Mouse (Mus musculus) liver, adult 2 months (tissue): ENCODE measurements at regions not wholly inside any gene's neighbourhood (a gene's known extent, or its start where the extent isn't known, plus 50 kb on each side); places are given as distances from the start of the nearest gene placed in this dataset.
A peak's percentile ranks its signal among the peaks of the same experiment; 100 is the strongest.

Experiments used
- DNase-seq: peaks from one replicate; pipeline ENCODE4 v3.0.0-alpha.2; 2011; ENCODE audit warnings: low read depth, low spot score; ENCODE audit errors: extremely low read depth
- H3K27ac ChIP-seq: fragments of 200-500 bp; replicated peaks from 2 replicates; pipeline ENCODE4 v1.5.1; 2012; ENCODE audit warnings: low read depth, mild to moderate bottlenecking, control low read depth, inconsistent platforms, low read length; ENCODE audit not compliant: insufficient read depth
- H3K27me3 ChIP-seq: fragments of 200-500 bp; 2 replicates; pipeline ENCODE4 v1.6.1; 2012; ENCODE audit warnings: mild to moderate bottlenecking, moderate library complexity, low read length, inconsistent platforms; ENCODE audit not compliant: control insufficient read depth, insufficient read depth
- H3K36me3 ChIP-seq: fragments of 200-500 bp; 2 replicates; pipeline ENCODE4 v1.6.1; 2012; ENCODE audit warnings: low read length, inconsistent platforms; ENCODE audit not compliant: control insufficient read depth, insufficient read depth
- H3K4me1 ChIP-seq: fragments of 200-500 bp; 2 replicates; pipeline ENCODE4 v1.6.1; 2011; ENCODE audit warnings: low read length; ENCODE audit not compliant: control insufficient read depth, insufficient read depth
- H3K4me3 ChIP-seq: fragments of 200-500 bp; 2 replicates; pipeline ENCODE4 v1.5.1; 2011; ENCODE audit warnings: low read depth, mild to moderate bottlenecking, control low read depth, low read length, moderate library complexity; ENCODE audit not compliant: insufficient read depth
- H3K79me2 ChIP-seq: fragments of 200-500 bp; 2 replicates; pipeline ENCODE4 v1.6.1; 2012; ENCODE audit warnings: inconsistent platforms, mild to moderate bottlenecking, low read length, moderate library complexity; ENCODE audit not compliant: control insufficient read depth, insufficient read depth
- H3K9ac ChIP-seq: fragments of 200-500 bp; 2 replicates; pipeline ENCODE4 v1.6.1; 2012; ENCODE audit warnings: low read depth, mild to moderate bottlenecking, control low read depth, inconsistent platforms, low read length
- CTCF ChIP-seq: fragments of 200-500 bp; IDR thresholded peaks from 2 replicates; pipeline ENCODE4 v1.5.1; 2011; ENCODE audit warnings: low read depth, low read length, control low read depth
- POLR2A ChIP-seq: fragments of 200-500 bp; IDR thresholded peaks from 2 replicates; pipeline ENCODE4 v1.6.1; 2011; ENCODE audit warnings: low read length, control low read depth; ENCODE audit not compliant: insufficient read depth; ENCODE audit errors: extremely low read depth
- WGBS: fragments of 180-500 bp; shearing (Covaris S2); methylation state at CpG from one replicate; pipeline ENCODE4 v1.1.7; 2018; 5-methylcytosine and 5-hydroxymethylcytosine counted together

DNA sequence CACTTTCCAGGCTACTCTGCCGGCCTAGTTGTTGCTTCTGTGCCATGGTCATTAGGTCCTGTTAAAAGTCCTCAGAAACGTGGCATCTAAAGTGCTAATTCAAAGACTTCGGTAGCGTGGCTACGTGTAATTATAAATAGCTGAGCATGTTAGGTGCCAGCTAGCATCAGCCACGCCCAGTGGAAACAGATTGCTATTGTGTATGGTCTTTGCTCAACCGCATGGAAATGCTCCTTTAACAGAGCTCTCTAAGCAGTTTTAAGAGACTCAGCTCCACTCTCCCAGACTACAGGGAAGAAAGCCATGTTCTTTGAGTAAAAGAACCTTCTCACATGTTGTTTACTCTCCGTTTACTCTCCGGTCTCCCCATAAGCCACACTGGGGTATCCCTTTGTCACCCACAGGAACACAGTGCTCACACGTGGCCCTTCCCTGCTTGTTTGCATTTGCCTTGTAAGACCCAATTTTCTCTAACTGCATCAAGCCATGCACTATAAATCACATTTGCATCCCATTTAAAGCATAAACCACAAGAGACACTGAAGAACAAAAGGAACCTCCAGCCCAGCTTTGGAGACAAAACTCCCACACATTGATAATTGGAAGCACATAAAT is 311.7 kb downstream of the Fgf10 start:
- WGBS: 83% methylated on average over 10 of the region's 10 CpGs
- TF ChIP-seq CTCF (no peak), POLR2A (no peak)

GRCm38 (mm10) chr13:118985285-118985684 is 315.7 kb downstream of the Fgf10 start:
- WGBS: 90% methylated on average over 1 of the region's 1 CpGs
- Histone ChIP-seq H3K27ac (no peak overlapping the region), H3K4me1 (no peaks in the 10 kb centered on the region), H3K27me3 (no peaks in the 10 kb centered on the region), H3K9ac (no peak overlapping the region), H3K79me2 (no peaks in the 10 kb centered on the region), H3K36me3 (no peaks in the 10 kb centered on the region), H3K4me3 (no peak overlapping the region)
- no peak for DNase-seq
- no peak for TF ChIP-seq CTCF
- TF ChIP-seq POLR2A: no peak

More for the DNA sequence above, 311.7 kb downstream of the Fgf10 start:
- Histone ChIP-seq H3K9ac (no peak overlapping the region), H3K4me1 (no peaks in the 10 kb centered on the region), H3K27ac (no peak overlapping the region), H3K27me3 (no peaks in the 10 kb centered on the region), H3K79me2 (no peaks in the 10 kb centered on the region), H3K4me3 (no peak overlapping the region), H3K36me3 (no peaks in the 10 kb centered on the region)
- DNase-seq: no peak

- no peak overlapping the region for H3K27ac ChIP-seq
- TF ChIP-seq POLR2A: no peak
- TF ChIP-seq CTCF: no peak
- H3K27me3 ChIP-seq: no peaks in the 10 kb centered on the region
- 82% methylated on average over 6 of the region's 6 CpGs for WGBS
- no peak overlapping the region for H3K4me3 ChIP-seq
- no peaks in the 10 kb centered on the region for H3K36me3 ChIP-seq
- DNase-seq: no peak
- no peak overlapping the region for H3K9ac ChIP-seq
- no peaks in the 10 kb centered on the region for H3K79me2 ChIP-seq
- H3K4me1 ChIP-seq: no peaks in the 10 kb centered on the region
Measured at GRCm38 (mm10) chr13:119025305-119025975, 355.8 kb downstream of the Fgf10 start.

DNA sequence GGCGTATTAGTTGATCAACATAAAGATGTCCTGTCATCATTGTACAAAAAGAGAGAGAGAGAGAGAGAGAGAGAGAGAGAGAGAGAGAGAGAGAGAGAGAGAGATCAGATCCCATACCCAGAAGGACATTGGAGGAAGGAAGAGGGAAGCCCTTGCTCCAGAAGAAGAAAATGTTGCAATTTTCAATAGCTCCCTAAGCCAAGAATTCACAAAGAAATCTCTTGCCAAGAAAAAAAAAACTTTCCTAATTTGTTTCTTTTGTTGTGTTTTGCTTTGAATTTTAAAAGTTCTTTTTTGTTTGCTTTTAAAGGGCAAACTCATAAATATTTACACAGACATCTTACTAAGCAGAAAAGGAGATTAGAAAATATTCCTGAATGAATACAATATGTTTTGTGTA is 370.0 kb downstream of the Fgf10 start:
- no peaks in the 10 kb centered on the region for H3K4me1 ChIP-seq
- DNase-seq: no peak
- no peaks in the 10 kb centered on the region for H3K27me3 ChIP-seq
- H3K36me3 ChIP-seq: no peaks in the 10 kb centered on the region
- TF ChIP-seq POLR2A (no peak), CTCF (no peak)
- 68% methylated on average over 1 of the region's 1 CpGs for WGBS
- no peak overlapping the region for H3K4me3 ChIP-seq
- H3K9ac ChIP-seq: no peak overlapping the region
- H3K27ac ChIP-seq: no peak overlapping the region
- no peaks in the 10 kb centered on the region for H3K79me2 ChIP-seq

DNA sequence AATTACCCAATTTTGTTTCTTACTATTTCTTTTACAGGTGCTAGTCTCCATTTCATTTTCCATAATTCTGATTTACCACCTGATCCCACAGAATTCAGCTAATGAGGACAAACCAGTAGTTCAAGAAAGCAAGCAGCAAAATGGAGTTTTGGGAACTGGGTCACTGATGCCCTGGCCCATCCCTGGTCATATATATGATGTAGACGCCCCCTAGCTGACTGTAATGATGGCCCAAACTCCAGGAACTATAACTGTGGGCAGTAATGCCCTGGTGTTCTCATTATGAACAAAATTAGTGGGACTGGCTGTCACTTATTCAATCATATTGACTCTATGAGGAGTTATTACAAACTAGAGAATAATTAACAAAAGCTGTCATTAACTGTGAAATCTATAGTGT is 375.5 kb downstream of the Fgf10 start:
- no peaks in the 10 kb centered on the region for H3K79me2 ChIP-seq
- H3K4me3 ChIP-seq: no peak overlapping the region
- H3K36me3 ChIP-seq: no peaks in the 10 kb centered on the region
- H3K9ac ChIP-seq: no peak overlapping the region
- no peak for TF ChIP-seq CTCF
- DNase-seq: no peak
- 48% methylated on average over 1 of the region's 1 CpGs for WGBS
- H3K4me1 ChIP-seq: no peaks in the 10 kb centered on the region
- H3K27me3 ChIP-seq: no peaks in the 10 kb centered on the region
- H3K27ac ChIP-seq: no peak overlapping the region

- Histone ChIP-seq H3K36me3 (no peaks in the 10 kb centered on the region), H3K4me1 (no peaks in the 10 kb centered on the region), H3K9ac (no peak overlapping the region), H3K27ac (no peak overlapping the region), H3K27me3 (no peaks in the 10 kb centered on the region), H3K79me2 (no peaks in the 10 kb centered on the region), H3K4me3 (no peak overlapping the region)
- 62% methylated on average over 6 of the region's 6 CpGs for WGBS
- peak; percentile 33 for DNase-seq
- TF ChIP-seq CTCF: no peak
- no peak for TF ChIP-seq POLR2A
Measured at GRCm38 (mm10) chr13:119068745-119069580, 359.4 kb upstream of the Paip1 start.
